Mouse (Mus musculus) heart, adult 10 weeks (tissue): ENCODE measurements around the gene Sez6l. TPM values are rescaled to one million over a fixed set of nuclear protein-coding genes. Genes with fewer than 3 reads are reported as not detected.

Experiments used
- polyA plus RNA-seq: library from polyadenylated mRNA; stranded (reverse); fragments of 350-450 nt; fragmentation: Illumina TruSeq; extraction: RNeasy Lipid Tissue Mini Kit (QIAGEN cat#74804); gene quantifications from one replicate; pipeline ENCODE4 v1.2.3, GENCODE M21; 2014; ENCODE audit warnings: low read depth, low replicate concordance

Gene Sez6l
- polyA plus RNA-seq, result 0.18 TPM

GRCm38 (mm10) chr5:112576993-112577670 lies at the start of gene Sez6l:
Gene Sez6l, minus strand, starts transcription at chr5:112577185.

GRCm38 (mm10) chr5:112448747-112449440 lies 128.1 kb downstream of the Sez6l start, which contains the start of gene Gm6588:
Gene Gm6588, plus strand, starts transcription at chr5:112449426.

GRCm38 (mm10) chr5:112394779-112395443 lies 182.1 kb downstream of the Sez6l start, which contains the start of gene Asphd2:
Gene Asphd2, minus strand, starts transcription at chr5:112394866.

Other genes starting within 250 kb of the Sez6l start
- 13.4 TPM for gene Srrd, start 234.1 kb downstream of the Sez6l start, polyA plus RNA-seq
- 10.5 TPM for gene Hps4, start 234.1 kb downstream of the Sez6l start, polyA plus RNA-seq
- gene Gm6583, start 221.2 kb downstream of the Sez6l start, polyA plus RNA-seq, result not detected
- 0.52 TPM for gene Asphd2, start 182.3 kb downstream of the Sez6l start, polyA plus RNA-seq
- gene Gm6588, start 127.8 kb downstream of the Sez6l start, polyA plus RNA-seq, result not detected